Mouse (Mus musculus): Measurements from ENCODE around the gene Ubqln1. TPM values are rescaled to one million over a fixed set of nuclear protein-coding genes. Genes with fewer than 3 reads are reported as not detected.

The Ubqln1 gene
- polyA plus RNA-seq, 1 experiment from 2014 or later, result 132 TPM

Other genes starting within 250 kb of the Ubqln1 start
- gene Klhl3, start 102.1 kb downstream of the Ubqln1 start, polyA plus RNA-seq (2015; fragmentation: Nextera tagmentation; extraction: Ambion mirVana), result 8.9 and 9.6 TPM in 2 replicates
- 65.8 and 76.4 TPM in 2 replicates for gene Hnrnpa0, start 87.1 kb downstream of the Ubqln1 start, polyA plus RNA-seq (2015; fragmentation: Nextera tagmentation; extraction: Ambion mirVana)
- 70.3 and 77.4 TPM in 2 replicates for gene Idnk, start 58.0 kb downstream of the Ubqln1 start, polyA plus RNA-seq (2015; fragmentation: Nextera tagmentation; extraction: Ambion mirVana)
- 26.1 and 27.7 TPM in 2 replicates for gene Gkap1, start 60.0 kb upstream of the Ubqln1 start, polyA plus RNA-seq (2015; fragmentation: Nextera tagmentation; extraction: Ambion mirVana)
- 1.2 and 1.4 TPM in 2 replicates for gene Kif27, start 143.5 kb upstream of the Ubqln1 start, polyA plus RNA-seq (2015; fragmentation: Nextera tagmentation; extraction: Ambion mirVana)
- gene 2210016F16Rik, start 169.6 kb upstream of the Ubqln1 start, polyA plus RNA-seq (2015; fragmentation: Nextera tagmentation; extraction: Ambion mirVana), result 23.6 and 24.0 TPM in 2 replicates
- gene Rmi1, start 186.6 kb upstream of the Ubqln1 start, polyA plus RNA-seq (2015; fragmentation: Nextera tagmentation; extraction: Ambion mirVana), result 23.4 and 26.0 TPM in 2 replicates
- 1,943 and 2,055 TPM in 2 replicates for gene Hnrnpk, start 187.7 kb upstream of the Ubqln1 start, polyA plus RNA-seq (2015; fragmentation: Nextera tagmentation; extraction: Ambion mirVana)

Data from midbrain, embryonic 13.5 days (tissue).